ENCODE assay signal across 22 mouse cellular contexts in genomic region chr6:89572921-89573636, GRCm38 (mm10). TPM values are rescaled to one million over a fixed set of nuclear protein-coding genes. Genes with fewer than 3 reads are reported as not detected.
DNase-seq lines count a peak whose midpoint lies in the region; ATAC-seq lines count a peak whose summit lies in the region.
"Had no signal": no experiment of that assay in that cellular context is flagged by ENCODE, and none has a peak within 500 bp of the region (broad histone marks: within the 10 kb centered on the region; RNA-seq: fewer than 3 reads in every experiment).

No protein-coding gene starts in this region.

- ATAC-seq in midbrain, embryonic 15.5 days (replicated peaks) = 0 out of 2 replicates have a peak, but pooled peaks have one; percentile 30
- ATAC-seq: CD4-positive, CD25-positive, alpha-beta regulatory T cell, adult 4 months; forebrain, embryonic 16.5 days; intestine, embryonic 16.5 days had no signal

- no peaks in the 10 kb centered on the region for H3K27me3 ChIP-seq in heart, embryonic 10.5 days (ENCODE audit: insufficient read depth, poor library complexity, severe bottlenecking)
- H3K27me3 ChIP-seq in midbrain, embryonic 15.5 days (replicated peaks) = no peaks in the 10 kb centered on the region
- H3K27me3 ChIP-seq: embryonic facial prominence, embryonic 13.5 days; heart, embryonic 13.5 days; hindbrain, embryonic 15.5 days had no signal

- peaks cover 5% of the 10 kb centered on the region; the same call in 1 of the 2 replicates for H3K4me1 ChIP-seq in heart, embryonic 10.5 days
- H3K4me1 ChIP-seq in midbrain, embryonic 15.5 days = 0 out of 2 replicates have a peak, but pooled peaks cover 6% of the 10 kb centered on the region
- H3K4me1 ChIP-seq: embryonic facial prominence, embryonic 13.5 days; hindbrain, embryonic 15.5 days had no signal

- no peak overlapping the region for H3K9ac ChIP-seq in midbrain, embryonic 15.5 days
- H3K9ac ChIP-seq: embryonic facial prominence, embryonic 13.5 days; heart, embryonic 13.5 days; hindbrain, embryonic 15.5 days had no signal

- no peaks in the 10 kb centered on the region for H3K36me3 ChIP-seq in heart, embryonic 10.5 days
- no peaks in the 10 kb centered on the region for H3K36me3 ChIP-seq in midbrain, embryonic 15.5 days (replicated peaks)

- H3K27ac ChIP-seq in heart, embryonic 10.5 days = no peak overlapping the region
- H3K27ac ChIP-seq in midbrain, embryonic 15.5 days = no peak overlapping the region
- H3K27ac ChIP-seq: embryonic facial prominence, embryonic 13.5 days; heart, embryonic 13.5 days; hindbrain, embryonic 15.5 days had no signal

- no peak overlapping the region for H3K4me3 ChIP-seq in heart, embryonic 10.5 days
- H3K4me3 ChIP-seq in midbrain, embryonic 15.5 days = no peak overlapping the region
- H3K4me3 ChIP-seq: embryonic facial prominence, embryonic 13.5 days; heart, embryonic 13.5 days; hindbrain, embryonic 15.5 days had no signal

- H3K4me2 ChIP-seq in midbrain, embryonic 15.5 days = no peak overlapping the region
- H3K4me2 ChIP-seq: embryonic facial prominence, embryonic 13.5 days; heart, embryonic 13.5 days; hindbrain, embryonic 15.5 days had no signal

- peak; percentile 14 for DNase-seq in embryo, embryonic 10 days (ENCODE audit: low spot score)
- no peak for DNase-seq in embryo, embryonic 9.5 days (ENCODE audit: extremely low spot score)
- DNase-seq in heart, embryonic 10.5 days (ENCODE audit: low spot score) = peak; percentile 27
- DNase-seq in heart, postnatal 4 days = no peak
- peak; percentile 29 for DNase-seq in retina, postnatal 1 day
- no peak for DNase-seq in retina, embryonic 14.5 days (ENCODE audit: low spot score)
- no peak for DNase-seq in kidney, adult 8-10 months
- DNase-seq: adrenal gland, adult 8-10 months; adrenal gland, postnatal 36 days; B cell, adult 2 months; cerebellum, adult 11 months; cerebellum, adult 9-10 months; cerebellum, postnatal 25 days; gastrocnemius, postnatal 14 days had no signal

- no peaks in the 10 kb centered on the region for H3K9me3 ChIP-seq in heart, embryonic 10.5 days
- H3K9me3 ChIP-seq in midbrain, embryonic 15.5 days = no peaks in the 10 kb centered on the region
- H3K9me3 ChIP-seq: embryonic facial prominence, embryonic 13.5 days; G1E; heart, embryonic 13.5 days; hindbrain, embryonic 15.5 days had no signal

RNA-seq across cellular contexts. Expression of gene Chchd6, which starts 22.4 kb away (rescaled TPM):
- 51.1 TPM in 2 replicates for polyA plus RNA-seq in heart, embryonic 10.5 days (2016; fragmentation: Nextera tagmentation; extraction: Ambion mirVana)
- total RNA-seq in heart, postnatal 4 days (2021) = 10 to 100 TPM; 18.8 to 19.8 TPM
- polyA plus RNA-seq in midbrain, embryonic 15.5 days (2015; fragmentation: Nextera tagmentation; extraction: Ambion mirVana) = 173 and 185 TPM in 2 replicates

Comparison
In these comparisons a context has a peak if more than half of its experiments do, and no peak if none do; other contexts are left out.
1. DNase-seq: peak in embryo, embryonic 10 days (single experiment), heart, embryonic 10.5 days (single experiment) and retina, postnatal 1 day (single experiment); none in embryo, embryonic 9.5 days (single experiment), heart, postnatal 4 days (single experiment), retina, embryonic 14.5 days (single experiment) and kidney, adult 8-10 months (0 of 2).